Mouse (Mus musculus) neural tube, embryonic 15.5 days (tissue): ENCODE data around the gene Smok3c. TPM values are rescaled to one million over a fixed set of nuclear protein-coding genes. Genes with fewer than 3 reads are reported as not detected.
"Not testable (repeated sequence)": the region's sequence is repeated elsewhere in the genome, so short reads cannot be mapped to it uniquely, and the experiment has no call there.

Experiments used
- ATAC-seq: fragments of 200-750 bp; cut with Nextera tagmentation; 2 replicates; pipeline ENCODE4 v1.8.0; 2017; ENCODE audit warnings: mild to moderate bottlenecking, moderate TSS enrichment, moderate library complexity; ENCODE audit not compliant: low FRiP score
- H3K27ac ChIP-seq: fragments of 300-500 bp; sonication (generic); replicated peaks from 2 replicates; pipeline ENCODE4 v1.5.1; 2015; ENCODE audit warnings: mild to moderate bottlenecking, inconsistent platforms
- H3K27me3 ChIP-seq: fragments of 300-500 bp; sonication (generic); replicated peaks from 2 replicates; pipeline ENCODE4 v1.6.1; 2015; ENCODE audit warnings: inconsistent platforms
- H3K36me3 ChIP-seq: fragments of 300-500 bp; sonication (generic); 2 replicates; pipeline ENCODE4 v1.6.1; 2015; ENCODE audit warnings: inconsistent platforms
- H3K4me1 ChIP-seq: fragments of 300-500 bp; sonication (generic); 2 replicates; pipeline ENCODE4 v1.6.1; 2015; ENCODE audit warnings: inconsistent platforms
- H3K4me2 ChIP-seq: fragments of 300-500 bp; sonication (generic); 2 replicates; pipeline ENCODE4 v1.6.1; 2015; ENCODE audit warnings: inconsistent platforms, mild to moderate bottlenecking, moderate library complexity
- H3K4me3 ChIP-seq: fragments of 300-500 bp; sonication (generic); replicated peaks from 2 replicates; pipeline ENCODE4 v1.5.1; 2015; ENCODE audit warnings: mild to moderate bottlenecking, inconsistent platforms
- H3K9ac ChIP-seq: fragments of 300-500 bp; sonication (generic); replicated peaks from 2 replicates; pipeline ENCODE4 v1.6.1; 2015; ENCODE audit warnings: mild to moderate bottlenecking, inconsistent platforms
- H3K9me3 ChIP-seq: fragments of 300-500 bp; sonication (generic); replicated peaks from 2 replicates; pipeline ENCODE4 v1.6.1; 2016; ENCODE audit warnings: inconsistent platforms
- WGBS: fragments of 180-500 bp; shearing (Covaris S2); methylation state at CpG from one replicate; pipeline ENCODE4 v1.1.7; 2015; ENCODE audit warnings: mixed read lengths; 5-methylcytosine and 5-hydroxymethylcytosine counted together
- polyA plus RNA-seq: library from polyadenylated mRNA; unstranded; fragments of >200 nt; fragmentation: Nextera tagmentation; extraction: Ambion mirVana; gene quantifications from 2 replicates; pipeline ENCODE4 v1.2.1, GENCODE M21; 2015

Gene Smok3c
- polyA plus RNA-seq = not detected in 2 replicates

- no CpG with 5 or more reads among the region's 5 CpGs for WGBS
- H3K27ac ChIP-seq, H3K9ac ChIP-seq, H3K9me3 ChIP-seq, H3K4me2 ChIP-seq, H3K4me1 ChIP-seq, H3K27me3 ChIP-seq, H3K36me3 ChIP-seq, H3K4me3 ChIP-seq, ATAC-seq: not testable (repeated sequence)
These were observed at the start of gene Smok3c for GRCm38 (mm10) chr5:138052894-138053293. Gene Smok3c (plus strand): TSS chr5:138053194.

GRCm38 (mm10) chr5:138009437-138009836 is 43.6 kb upstream of the Smok3c start:
- Histone ChIP-seq H3K36me3 (no peaks in the 10 kb centered on the region), H3K27ac (no peak overlapping the region), H3K4me1 (no peaks in the 10 kb centered on the region), H3K4me2 (no peak overlapping the region), H3K9me3 (no peaks in the 10 kb centered on the region), H3K9ac (no peak overlapping the region), H3K4me3 (no peak overlapping the region), H3K27me3 (no peaks in the 10 kb centered on the region)
- no peak for ATAC-seq
- WGBS = 96% methylated on average over 5 of the region's 5 CpGs

- no peaks in the 10 kb centered on the region for H3K9me3 ChIP-seq
- H3K27ac ChIP-seq = no peak overlapping the region
- H3K27me3 ChIP-seq = no peaks in the 10 kb centered on the region
- no peak for ATAC-seq
- 96% methylated on average over 5 of the region's 5 CpGs for WGBS
- no peaks in the 10 kb centered on the region for H3K36me3 ChIP-seq
- H3K9ac ChIP-seq = no peak overlapping the region
- H3K4me3 ChIP-seq = no peak overlapping the region
- H3K4me1 ChIP-seq = no peaks in the 10 kb centered on the region
- H3K4me2 ChIP-seq = no peak overlapping the region
These were observed 40.6 kb upstream of the Smok3c start for GRCm38 (mm10) chr5:138012382-138012781.

- H3K9me3 ChIP-seq = no peaks in the 10 kb centered on the region
- ATAC-seq = no peak
- H3K27ac ChIP-seq = no peak overlapping the region
- H3K4me2 ChIP-seq = no peak overlapping the region
- WGBS = 95% methylated on average over 2 of the region's 2 CpGs
- no peak overlapping the region for H3K4me3 ChIP-seq
- no peak overlapping the region for H3K9ac ChIP-seq
- H3K27me3 ChIP-seq = no peaks in the 10 kb centered on the region
- no peaks in the 10 kb centered on the region for H3K36me3 ChIP-seq
- H3K4me1 ChIP-seq = no peaks in the 10 kb centered on the region
These were observed 36.5 kb upstream of the Smok3c start for GRCm38 (mm10) chr5:138016530-138016929.

- no peak for ATAC-seq
- Histone ChIP-seq H3K36me3 (no peaks in the 10 kb centered on the region), H3K27me3 (no peaks in the 10 kb centered on the region), H3K9ac (no peak overlapping the region), H3K27ac (no peak overlapping the region), H3K9me3 (no peaks in the 10 kb centered on the region), H3K4me3 (no peak overlapping the region), H3K4me2 (no peak overlapping the region), H3K4me1 (no peaks in the 10 kb centered on the region)
These were observed 36.0 kb upstream of the Smok3c start for GRCm38 (mm10) chr5:138016997-138017396.

- not testable (repeated sequence) for H3K9me3 ChIP-seq, H3K4me3 ChIP-seq, H3K27me3 ChIP-seq, H3K27ac ChIP-seq, H3K4me1 ChIP-seq, H3K9ac ChIP-seq, H3K36me3 ChIP-seq, ATAC-seq, H3K4me2 ChIP-seq
- 88% methylated on average over 4 of the region's 4 CpGs for WGBS
These were observed 33.4 kb upstream of the Smok3c start for GRCm38 (mm10) chr5:138019577-138019976.

GRCm38 (mm10) chr5:138020961-138021479 is 32.0 kb upstream of the Smok3c start, which contains the start of the genes Smok3a and Smok3b:
Gene Smok3a (plus strand): TSS chr5:138021261.
Gene Smok3b (plus strand): TSS chr5:138021429.
- H3K27ac ChIP-seq, H3K36me3 ChIP-seq, H3K9me3 ChIP-seq, H3K9ac ChIP-seq, H3K4me3 ChIP-seq, H3K27me3 ChIP-seq, H3K4me2 ChIP-seq, H3K4me1 ChIP-seq, ATAC-seq: not testable (repeated sequence)
- 93% methylated on average over 3 of the region's 7 CpGs for WGBS

- Histone ChIP-seq H3K36me3 (no peaks in the 10 kb centered on the region), H3K4me3 (no peak overlapping the region), H3K27me3 (no peaks in the 10 kb centered on the region), H3K4me1 (no peaks in the 10 kb centered on the region), H3K27ac (no peak overlapping the region), H3K9me3 (no peaks in the 10 kb centered on the region), H3K4me2 (no peak overlapping the region), H3K9ac (no peak overlapping the region)
- WGBS = 92% methylated on average over 4 of the region's 4 CpGs
- ATAC-seq = no peak
These were observed 20.8 kb downstream of the Smok3c start for GRCm38 (mm10) chr5:138073803-138074202.

GRCm38 (mm10) chr5:138075684-138076083 is 22.7 kb downstream of the Smok3c start:
- ATAC-seq = no peak

GRCm38 (mm10) chr5:138076148-138076547 is 23.2 kb downstream of the Smok3c start:
- Histone ChIP-seq H3K4me3 (no peak overlapping the region), H3K4me1 (no peaks in the 10 kb centered on the region), H3K4me2 (no peak overlapping the region), H3K36me3 (no peaks in the 10 kb centered on the region), H3K9ac (no peak overlapping the region), H3K27ac (no peak overlapping the region), H3K27me3 (no peaks in the 10 kb centered on the region; the same call in 1 of the 2 replicates), H3K9me3 (no peaks in the 10 kb centered on the region)
- ATAC-seq = no peak
- WGBS = 58% methylated on average over 2 of the region's 2 CpGs

More at GRCm38 (mm10) chr5:138075684-138076083, 22.7 kb downstream of the Smok3c start:
- Histone ChIP-seq H3K4me2 (no peak overlapping the region), H3K27ac (no peak overlapping the region), H3K9me3 (no peaks in the 10 kb centered on the region), H3K4me3 (no peak overlapping the region), H3K9ac (no peak overlapping the region), H3K4me1 (no peaks in the 10 kb centered on the region), H3K36me3 (no peaks in the 10 kb centered on the region), H3K27me3 (no peaks in the 10 kb centered on the region)
- 77% methylated on average over 3 of the region's 3 CpGs for WGBS

GRCm38 (mm10) chr5:138080456-138080855 is 27.5 kb downstream of the Smok3c start:
- Histone ChIP-seq H3K4me2 (no peak overlapping the region), H3K27me3 (no peaks in the 10 kb centered on the region; the same call in 1 of the 2 replicates), H3K9me3 (no peaks in the 10 kb centered on the region), H3K4me1 (no peaks in the 10 kb centered on the region; the same call in 1 of the 2 replicates), H3K9ac (no peak overlapping the region), H3K27ac (no peak overlapping the region), H3K4me3 (no peak overlapping the region), H3K36me3 (no peaks in the 10 kb centered on the region)
- WGBS = 95% methylated on average over 5 of the region's 5 CpGs
- no peak for ATAC-seq

- ATAC-seq = no peak
- H3K4me1 ChIP-seq = peaks cover 6% of the 10 kb centered on the region
- H3K27ac ChIP-seq = no peak overlapping the region
- H3K9ac ChIP-seq = no peak overlapping the region
- no peaks in the 10 kb centered on the region; the same call in 1 of the 2 replicates for H3K27me3 ChIP-seq
- H3K4me2 ChIP-seq = no peak overlapping the region
- no peak overlapping the region for H3K4me3 ChIP-seq
- no peaks in the 10 kb centered on the region for H3K9me3 ChIP-seq
- no peaks in the 10 kb centered on the region for H3K36me3 ChIP-seq
- WGBS = 84% methylated on average over 9 of the region's 9 CpGs
These were observed 28.5 kb downstream of the Smok3c start for GRCm38 (mm10) chr5:138081446-138081845.
